Mouse (Mus musculus) limb, embryonic 10.5 days (tissue): Measurements from ENCODE around the gene Pcsk4. TPM values are rescaled to one million over a fixed set of nuclear protein-coding genes. Genes with fewer than 3 reads are reported as not detected.

Experiments used
- DNase-seq: peaks from one replicate; pipeline ENCODE4 v3.0.0-alpha.2; 2017; ENCODE audit warnings: low spot score
- H3K27ac ChIP-seq: fragments of 300-500 bp; sonication (generic); 2 replicates; pipeline ENCODE4 v1.5.1; 2016; ENCODE audit warnings: mild to moderate bottlenecking
- H3K27me3 ChIP-seq: fragments of 300-500 bp; sonication (generic); 2 replicates; pipeline ENCODE4 v1.6.1; 2016; ENCODE audit warnings: low read depth, mild to moderate bottlenecking; ENCODE audit not compliant: poor library complexity, severe bottlenecking
- H3K36me3 ChIP-seq: fragments of 300-500 bp; sonication (generic); 2 replicates; pipeline ENCODE4 v1.6.1; 2016; ENCODE audit warnings: mild to moderate bottlenecking, moderate library complexity
- H3K4me1 ChIP-seq: fragments of 300-500 bp; sonication (generic); 2 replicates; pipeline ENCODE4 v1.6.1; 2016
- H3K4me3 ChIP-seq: fragments of 300-500 bp; sonication (generic); 2 replicates; pipeline ENCODE4 v1.5.1; 2016; ENCODE audit warnings: mild to moderate bottlenecking, moderate library complexity
- H3K9me3 ChIP-seq: fragments of 300-500 bp; sonication (generic); replicated peaks from 2 replicates; pipeline ENCODE4 v1.6.1; 2016; ENCODE audit warnings: mild to moderate bottlenecking
- WGBS: fragments of 180-500 bp; shearing (Covaris S2); methylation state at CpG from one replicate; pipeline ENCODE4 v1.1.7; 2016; 5-methylcytosine and 5-hydroxymethylcytosine counted together
- polyA plus RNA-seq: library from polyadenylated mRNA; unstranded; fragments of >200 nt; fragmentation: Nextera tagmentation; extraction: Ambion mirVana; gene quantifications from 2 replicates; pipeline ENCODE4 v1.2.1, GENCODE M21; 2016

Gene Pcsk4
- polyA plus RNA-seq, 1 experiment from 2014 or later, result 6.3 TPM

DNA sequence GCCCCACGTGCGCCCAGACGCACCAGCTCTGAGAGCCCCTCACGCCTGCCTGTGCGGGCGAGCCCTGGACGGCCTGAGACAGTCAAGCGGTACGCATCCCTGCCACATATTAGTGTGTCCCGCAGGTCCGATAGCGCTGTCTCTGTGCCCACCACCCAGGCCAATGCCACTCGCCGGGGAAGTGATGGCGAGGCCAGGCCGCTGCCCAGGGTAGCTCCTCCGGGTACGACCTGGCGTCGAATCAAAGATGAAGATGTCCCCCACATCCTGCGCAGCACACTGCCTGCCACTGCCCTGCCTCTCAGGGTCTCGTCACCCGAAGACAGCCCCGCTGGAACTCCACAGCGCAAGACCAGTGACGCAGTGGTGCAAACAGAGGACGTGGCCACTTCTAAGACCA, 14.0 kb downstream of the Pcsk4 start:
- peak overlapping the region; percentile 27; the same call in 1 of the 2 replicates for H3K27ac ChIP-seq
- H3K9me3 ChIP-seq, result no peaks in the 10 kb centered on the region
- DNase-seq, result no peak
- peaks cover 45% of the 10 kb centered on the region for H3K4me1 ChIP-seq
- H3K4me3 ChIP-seq, result peak overlapping the region; percentile 25
- 48% methylated on average over 27 of the region's 27 CpGs for WGBS
- peaks cover 22% of the 10 kb centered on the region for H3K36me3 ChIP-seq
- H3K27me3 ChIP-seq, result peaks cover 83% of the 10 kb centered on the region

DNA sequence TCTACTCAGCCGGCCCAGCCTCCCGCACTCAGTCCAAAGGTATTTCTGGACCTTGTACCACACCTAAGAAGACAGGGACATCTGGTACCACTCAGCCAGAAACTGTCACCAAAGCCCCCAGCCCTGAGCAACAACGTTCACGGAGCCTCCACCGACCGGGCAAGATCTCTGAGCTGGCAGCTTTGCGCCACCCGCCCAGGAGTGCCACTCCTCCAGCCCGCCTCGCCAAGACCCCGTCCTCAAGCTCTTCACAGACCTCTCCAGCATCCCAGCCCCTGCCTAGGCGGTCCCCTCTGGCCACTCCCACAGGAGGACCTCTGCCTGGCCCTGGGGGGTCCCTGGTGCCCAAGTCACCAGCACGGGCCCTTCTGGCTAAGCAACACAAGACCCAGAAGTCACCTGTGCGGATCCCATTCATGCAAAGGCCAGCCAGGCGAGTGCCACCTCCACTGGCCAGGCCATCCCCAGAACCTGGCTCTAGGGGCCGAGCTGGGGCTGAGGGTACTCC, 14.8 kb downstream of the Pcsk4 start:
- DNase-seq, result no peak
- H3K4me3 ChIP-seq, result peak overlapping the region; percentile 25; the same call in 1 of the 2 replicates
- H3K36me3 ChIP-seq, result peaks cover 22% of the 10 kb centered on the region
- peaks cover 40% of the 10 kb centered on the region for H3K4me1 ChIP-seq
- peaks cover 91% of the 10 kb centered on the region for H3K27me3 ChIP-seq
- peak overlapping the region; percentile 27; the same call in 1 of the 2 replicates for H3K27ac ChIP-seq
- WGBS, result 50% methylated on average over 16 of the region's 16 CpGs
- no peaks in the 10 kb centered on the region for H3K9me3 ChIP-seq

DNA sequence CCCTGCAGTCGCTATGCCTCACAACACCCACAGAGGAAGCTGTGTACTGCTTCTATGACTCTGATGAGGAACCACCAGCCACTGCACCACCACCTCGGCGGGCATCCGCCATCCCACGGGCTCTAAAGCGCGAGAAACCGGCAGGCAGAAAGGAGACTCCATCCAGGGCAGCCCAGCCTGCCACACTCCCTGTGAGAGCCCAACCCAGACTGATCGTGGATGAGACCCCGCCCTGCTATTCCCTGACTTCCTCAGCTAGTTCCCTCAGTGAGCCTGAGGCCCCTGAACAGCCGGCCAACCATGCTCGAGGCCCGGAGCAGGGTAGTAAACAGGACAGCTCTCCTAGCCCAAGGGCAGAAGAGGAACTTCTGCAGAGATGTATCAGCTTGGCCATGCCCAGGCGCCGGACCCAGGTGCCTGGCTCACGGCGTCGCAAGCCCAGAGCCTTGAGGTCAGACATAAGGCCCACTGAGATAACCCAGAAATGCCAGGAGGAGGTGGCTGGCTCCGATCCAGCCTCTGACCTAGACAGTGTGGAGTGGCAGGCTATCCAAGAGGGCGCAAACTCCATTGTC, 15.6 kb downstream of the Pcsk4 start:
- Histone ChIP-seq H3K27ac (no peak overlapping the region), H3K4me1 (peaks cover 32% of the 10 kb centered on the region), H3K4me3 (no peak overlapping the region; the same call in 1 of the 2 replicates), H3K27me3 (peaks cover 99% of the 10 kb centered on the region), H3K36me3 (peaks cover 15% of the 10 kb centered on the region), H3K9me3 (no peaks in the 10 kb centered on the region)
- 46% methylated on average over 20 of the region's 20 CpGs for WGBS
- DNase-seq, result no peak

DNA sequence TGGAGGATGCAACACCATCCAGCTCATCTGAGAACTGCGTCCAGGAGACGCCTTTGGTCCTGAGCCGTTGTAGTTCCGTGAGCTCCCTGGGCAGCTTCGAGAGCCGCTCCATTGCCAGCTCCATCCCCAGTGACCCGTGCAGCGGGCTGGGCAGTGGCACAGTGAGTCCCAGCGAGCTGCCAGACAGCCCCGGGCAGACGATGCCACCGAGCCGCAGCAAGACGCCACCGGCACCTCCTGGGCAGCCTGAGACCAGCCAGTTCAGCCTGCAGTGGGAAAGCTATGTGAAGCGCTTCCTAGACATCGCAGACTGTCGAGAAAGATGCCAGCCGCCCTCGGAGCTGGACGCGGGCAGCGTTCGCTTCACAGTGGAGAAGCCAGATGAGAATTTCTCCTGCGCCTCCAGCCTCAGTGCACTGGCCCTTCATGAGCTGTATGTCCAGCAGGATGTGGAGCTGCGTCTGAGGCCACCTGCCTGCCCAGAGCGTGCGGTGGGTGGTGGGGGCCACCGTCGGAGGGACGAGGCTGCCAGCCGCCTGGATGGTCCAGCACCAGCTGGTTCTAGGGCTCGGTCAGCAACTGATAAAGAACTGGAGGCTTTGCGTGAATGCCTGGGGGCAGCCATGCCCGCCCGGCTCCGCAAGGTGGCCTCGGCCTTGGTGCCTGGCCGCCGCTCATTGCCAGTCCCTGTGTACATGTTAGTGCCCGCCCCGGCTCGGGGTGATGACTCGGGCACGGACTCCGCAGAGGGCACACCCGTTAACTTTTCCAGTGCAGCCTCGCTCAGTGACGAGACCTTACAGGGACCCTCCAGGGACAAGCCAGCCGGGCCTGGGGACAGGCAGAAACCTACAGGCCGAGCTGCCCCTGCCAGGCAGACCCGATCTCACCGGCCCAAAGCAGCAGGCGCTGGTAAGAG, 16.5 kb downstream of the Pcsk4 start:
- H3K4me3 ChIP-seq, result no peak overlapping the region
- 65% methylated on average over 54 of the region's 54 CpGs for WGBS
- H3K27me3 ChIP-seq, result peaks cover 100% of the 10 kb centered on the region
- DNase-seq, result no peak
- H3K9me3 ChIP-seq, result no peaks in the 10 kb centered on the region
- peaks cover 31% of the 10 kb centered on the region for H3K4me1 ChIP-seq
- H3K27ac ChIP-seq, result no peak overlapping the region
- H3K36me3 ChIP-seq, result peaks cover 6% of the 10 kb centered on the region

DNA sequence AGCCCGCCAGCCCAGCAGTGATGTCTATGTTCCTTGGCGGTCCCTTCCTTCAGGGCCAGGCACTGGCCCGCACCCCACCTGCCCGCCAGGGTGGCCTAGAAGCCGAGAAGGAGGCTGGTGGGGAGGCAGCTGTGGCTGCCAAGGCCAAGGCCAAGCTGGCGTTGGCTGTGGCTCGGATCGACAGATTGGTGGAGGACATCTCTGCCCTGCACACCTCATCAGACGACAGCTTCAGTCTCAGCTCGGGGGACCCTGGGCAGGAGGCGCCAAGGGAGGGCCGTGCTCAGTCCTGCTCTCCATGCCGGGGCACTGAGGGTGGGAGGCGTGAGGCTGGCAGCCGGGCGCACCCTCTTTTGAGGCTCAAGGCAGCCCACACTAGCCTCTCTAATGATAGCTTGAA, 17.7 kb downstream of the Pcsk4 start:
- H3K27ac ChIP-seq, result 0 out of 2 replicates have a peak overlapping the region, but pooled peaks have one; percentile 14
- H3K36me3 ChIP-seq, result no peaks in the 10 kb centered on the region; the same call in 1 of the 2 replicates
- peaks cover 26% of the 10 kb centered on the region for H3K4me1 ChIP-seq
- no peaks in the 10 kb centered on the region for H3K9me3 ChIP-seq
- H3K4me3 ChIP-seq, result no peak overlapping the region
- peaks cover 100% of the 10 kb centered on the region for H3K27me3 ChIP-seq
- no peak for DNase-seq
- 81% methylated on average over 16 of the region's 16 CpGs for WGBS

DNA sequence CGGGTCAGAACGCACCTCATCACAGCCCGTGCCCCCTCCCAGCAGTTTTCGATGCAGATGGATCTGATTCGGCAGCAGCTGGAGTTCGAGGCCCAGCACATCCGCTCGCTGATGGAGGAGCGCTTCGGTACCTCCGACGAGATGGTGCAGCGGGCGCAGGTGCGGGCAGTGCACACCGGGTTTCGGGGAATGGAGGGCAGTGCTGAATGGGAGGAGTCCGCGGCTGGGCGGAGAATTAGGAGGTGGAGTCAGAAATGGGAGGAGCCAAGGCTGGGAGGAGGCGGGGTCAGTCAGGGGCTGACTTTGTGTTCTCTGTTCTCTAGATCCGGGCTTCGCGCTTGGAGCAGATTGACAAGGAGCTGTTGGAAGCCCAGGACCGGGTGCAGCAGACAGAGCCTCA, 24.4 kb downstream of the Pcsk4 start:
- 12% methylated on average over 25 of the region's 25 CpGs for WGBS
- no peaks in the 10 kb centered on the region for H3K9me3 ChIP-seq
- peaks cover 100% of the 10 kb centered on the region for H3K27me3 ChIP-seq
- H3K36me3 ChIP-seq, result peaks cover 3% of the 10 kb centered on the region; the same call in 1 of the 2 replicates
- peaks cover 17% of the 10 kb centered on the region for H3K4me1 ChIP-seq
- H3K27ac ChIP-seq, result no peak overlapping the region
- DNase-seq, result no peak
- peak overlapping the region; percentile 32 for H3K4me3 ChIP-seq

- no peaks in the 10 kb centered on the region for H3K9me3 ChIP-seq
- WGBS, result 14% methylated on average over 12 of the region's 12 CpGs
- DNase-seq, result no peak
- H3K27me3 ChIP-seq, result peaks cover 100% of the 10 kb centered on the region
- peaks cover 19% of the 10 kb centered on the region for H3K4me1 ChIP-seq
- H3K27ac ChIP-seq, result no peak overlapping the region
- H3K4me3 ChIP-seq, result peak overlapping the region; percentile 32
- H3K36me3 ChIP-seq, result peaks cover 3% of the 10 kb centered on the region; the same call in 1 of the 2 replicates
Observed at GRCm38 (mm10) chr10:80304458-80304857, 24.8 kb downstream of the Pcsk4 start.

DNA sequence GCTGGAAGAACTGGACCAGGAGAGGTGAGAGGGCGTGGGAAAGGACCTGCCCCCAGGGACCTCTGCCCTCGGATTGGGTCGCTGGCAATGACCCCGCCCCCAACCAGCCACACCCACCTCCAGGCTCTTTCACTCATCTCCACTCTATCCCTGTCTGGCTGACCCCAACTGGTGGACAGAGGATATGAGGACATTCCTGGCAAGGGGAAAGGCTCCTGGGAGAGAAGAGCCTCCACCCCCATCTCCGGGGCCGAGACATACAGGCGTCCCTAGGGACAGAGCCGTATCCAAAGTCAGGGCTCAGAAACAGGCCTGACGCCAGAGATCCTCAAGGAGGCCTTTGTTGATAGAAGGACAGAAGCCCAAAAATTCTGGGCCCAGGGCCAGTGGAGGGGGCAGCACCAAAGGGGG, 26.8 kb downstream of the Pcsk4 start:
- H3K4me1 ChIP-seq, result peaks cover 29% of the 10 kb centered on the region
- 0 out of 2 replicates have a peak, but pooled peaks cover 3% of the 10 kb centered on the region for H3K36me3 ChIP-seq
- no peak for DNase-seq
- H3K27me3 ChIP-seq, result peaks cover 100% of the 10 kb centered on the region
- 6% methylated on average over 9 of the region's 9 CpGs for WGBS
- no peak overlapping the region for H3K27ac ChIP-seq
- peak overlapping the region; percentile 0; the same call in 1 of the 2 replicates for H3K4me3 ChIP-seq
- H3K9me3 ChIP-seq, result no peaks in the 10 kb centered on the region

DNA sequence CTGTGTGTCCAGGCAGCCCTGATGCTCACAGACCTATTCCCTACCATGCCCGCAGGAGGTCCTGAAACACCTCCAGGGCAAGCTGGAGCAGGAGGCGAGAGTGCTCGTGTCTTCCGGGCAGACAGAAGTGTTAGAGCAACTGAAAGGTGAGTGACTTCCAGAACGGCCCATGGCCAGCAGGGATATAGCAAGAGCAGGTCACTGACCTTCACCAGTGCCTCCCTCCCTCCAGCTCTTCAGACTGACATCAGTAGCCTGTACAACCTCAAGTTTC, 27.3 kb downstream of the Pcsk4 start:
- Histone ChIP-seq H3K4me3 (peak overlapping the region; percentile 0; the same call in 1 of the 2 replicates), H3K27me3 (peaks cover 100% of the 10 kb centered on the region), H3K36me3 (0 out of 2 replicates have a peak, but pooled peaks cover 3% of the 10 kb centered on the region), H3K9me3 (no peaks in the 10 kb centered on the region), H3K4me1 (peaks cover 31% of the 10 kb centered on the region), H3K27ac (no peak overlapping the region)
- DNase-seq, result no peak
- WGBS, result 50% methylated on average over 5 of the region's 5 CpGs

DNA sequence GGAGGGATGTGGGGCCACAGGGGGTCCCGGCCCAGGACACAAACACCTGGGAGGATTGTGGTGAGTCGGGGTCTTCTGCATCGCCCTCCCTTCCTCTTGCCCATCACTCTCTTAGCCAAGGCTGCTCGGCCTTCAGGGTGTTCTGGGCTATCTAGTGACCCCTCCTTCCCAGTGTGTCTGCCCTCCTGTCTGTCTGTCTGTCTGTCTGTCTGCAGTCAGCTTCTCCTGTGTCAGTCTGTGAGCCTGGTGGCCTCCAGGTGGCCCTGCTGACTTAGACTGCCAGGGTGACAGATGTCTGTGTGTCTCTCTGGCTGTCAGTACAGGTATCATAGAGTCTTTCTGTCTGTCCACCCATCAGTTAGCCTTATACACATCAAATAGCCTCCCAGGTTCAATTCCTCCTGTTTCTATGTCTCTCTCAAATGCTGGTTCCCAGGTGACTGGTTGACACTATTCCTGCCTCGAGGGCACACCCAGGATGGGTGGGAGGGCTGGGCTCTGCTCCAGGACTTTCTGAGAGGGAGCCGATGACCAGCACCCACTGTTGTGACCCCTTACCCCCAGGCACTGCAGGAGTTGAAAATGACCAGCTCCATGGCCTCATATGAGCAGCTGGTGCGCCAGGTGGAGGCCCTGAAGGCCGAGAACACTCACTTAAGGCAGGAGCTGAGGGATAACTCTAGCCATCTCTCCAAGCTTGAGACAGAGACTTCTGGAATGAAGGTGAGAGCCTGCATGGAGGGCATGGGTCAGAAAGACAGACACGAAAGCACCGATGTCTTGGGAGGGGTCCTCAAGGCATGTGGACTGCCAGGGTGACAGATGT, 27.8 kb downstream of the Pcsk4 start:
- 73% methylated on average over 10 of the region's 10 CpGs for WGBS
- H3K27ac ChIP-seq, result no peak overlapping the region
- H3K27me3 ChIP-seq, result peaks cover 100% of the 10 kb centered on the region
- H3K4me3 ChIP-seq, result 0 out of 2 replicates have a peak overlapping the region, but pooled peaks have one; percentile 3
- H3K4me1 ChIP-seq, result peaks cover 36% of the 10 kb centered on the region
- H3K9me3 ChIP-seq, result no peaks in the 10 kb centered on the region
- DNase-seq, result no peak
- H3K36me3 ChIP-seq, result 0 out of 2 replicates have a peak, but pooled peaks cover 3% of the 10 kb centered on the region

GRCm38 (mm10) chr10:80300672-80301181, 28.6 kb downstream of the Pcsk4 start:
- H3K36me3 ChIP-seq, result 0 out of 2 replicates have a peak, but pooled peaks cover 3% of the 10 kb centered on the region
- DNase-seq, result no peak
- 0 out of 2 replicates have a peak overlapping the region, but pooled peaks have one; percentile 3 for H3K4me3 ChIP-seq
- WGBS, result 29% methylated on average over 11 of the region's 11 CpGs
- peaks cover 44% of the 10 kb centered on the region for H3K4me1 ChIP-seq
- no peak overlapping the region for H3K27ac ChIP-seq
- H3K27me3 ChIP-seq, result peaks cover 96% of the 10 kb centered on the region
- H3K9me3 ChIP-seq, result no peaks in the 10 kb centered on the region

GRCm38 (mm10) chr10:80299824-80300223, 29.5 kb downstream of the Pcsk4 start:
- no peak overlapping the region for H3K27ac ChIP-seq

More at GRCm38 (mm10) chr10:80299824-80300223, 29.5 kb downstream of the Pcsk4 start:
- WGBS, result 46% methylated on average over 10 of the region's 10 CpGs
- H3K9me3 ChIP-seq, result no peaks in the 10 kb centered on the region
- H3K4me1 ChIP-seq, result peaks cover 51% of the 10 kb centered on the region
- peak overlapping the region; percentile 56 for H3K4me3 ChIP-seq
- H3K36me3 ChIP-seq, result peaks cover 7% of the 10 kb centered on the region
- H3K27me3 ChIP-seq, result peaks cover 87% of the 10 kb centered on the region
- DNase-seq, result no peak
